Mouse (Mus musculus) lung, adult 2 months (tissue): ENCODE measurements around the gene Lrrc28.

Source experiments
- CTCF ChIP-seq: fragments of 200-500 bp; IDR thresholded peaks from 2 replicates; pipeline ENCODE4 v1.5.1; 2011; ENCODE audit warnings: mild to moderate bottlenecking, low read length, control low read depth; ENCODE audit not compliant: insufficient read depth
- POLR2A ChIP-seq: fragments of 200-500 bp; IDR thresholded peaks from 2 replicates; pipeline ENCODE4 v1.6.1; 2011; ENCODE audit warnings: low read depth, mild to moderate bottlenecking, control low read depth, low read length, borderline replicate concordance; ENCODE audit errors: extremely low read depth

DNA sequence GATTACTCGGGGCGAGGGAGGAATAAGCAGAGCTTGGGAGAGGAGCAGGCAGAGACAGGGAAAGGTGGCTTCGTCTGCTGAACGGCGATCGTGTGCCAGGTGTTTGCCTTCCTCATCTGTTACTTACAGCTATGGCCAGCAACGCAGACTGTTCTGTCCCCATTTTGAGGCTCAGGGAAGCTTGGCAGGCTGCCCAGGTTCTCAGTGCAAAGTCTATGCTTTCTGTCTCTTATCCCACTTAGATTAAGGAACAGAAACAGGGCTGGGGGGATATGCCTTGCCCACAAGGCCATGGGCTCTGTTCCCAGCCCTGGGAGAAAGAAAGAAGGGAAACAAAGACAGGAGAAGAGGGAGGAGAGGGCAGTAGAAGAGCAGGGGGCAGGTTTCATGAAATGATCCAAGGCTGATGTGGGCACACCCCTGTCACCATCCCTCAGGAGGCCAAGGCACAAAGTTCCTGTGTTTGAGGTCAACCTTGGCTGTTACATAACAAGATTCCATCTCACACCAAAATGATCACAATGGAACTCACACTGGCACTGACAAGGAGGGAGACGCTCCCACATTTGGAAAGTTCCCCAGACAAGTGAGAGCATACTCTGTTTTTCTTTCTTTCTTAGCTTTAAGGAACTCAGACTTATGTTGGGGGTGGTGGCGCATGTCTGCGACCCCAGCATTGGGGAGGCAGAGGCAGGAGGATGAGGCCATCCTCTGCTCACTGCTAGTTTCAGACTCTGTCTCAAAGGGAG lies 116.8 kb downstream of the Lrrc28 start:
- TF ChIP-seq POLR2A (no peak), CTCF (no peak)
